Mouse (Mus musculus): ENCODE results near the gene Pax7.

DNA sequence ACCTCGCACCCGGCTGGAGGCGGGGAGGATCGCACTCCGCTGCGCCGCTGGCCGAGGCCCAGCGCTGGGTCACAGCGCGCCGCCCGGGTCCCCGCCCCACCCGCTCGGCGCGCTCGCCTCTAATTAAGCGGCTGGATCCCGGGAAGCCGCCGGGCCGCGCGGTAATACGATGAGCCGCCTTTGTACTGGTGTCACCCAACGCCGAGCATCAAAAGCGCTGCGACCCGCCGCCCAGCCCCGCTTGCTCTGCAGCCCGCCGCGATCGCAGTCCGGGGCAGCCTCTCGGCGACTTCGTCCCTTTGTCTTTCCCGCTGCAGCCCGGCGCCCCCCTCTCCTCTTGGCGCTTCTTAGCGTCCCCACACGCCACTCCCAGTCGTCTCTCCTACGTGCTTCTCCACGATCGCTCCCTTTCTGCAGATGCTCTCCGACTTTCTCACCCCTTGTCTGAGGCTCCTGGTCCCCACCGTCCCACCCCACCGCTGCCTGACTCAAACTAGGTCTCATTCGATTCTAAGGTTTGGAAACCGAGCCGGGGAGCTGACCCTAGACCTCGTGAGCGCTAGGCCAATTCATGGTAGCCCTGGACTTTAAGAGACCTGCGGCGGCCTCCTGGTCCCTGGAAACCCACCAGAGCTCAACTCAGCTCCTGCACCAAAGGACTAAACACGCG lies 11.7 kb downstream of the Pax7 start:
- TF ChIP-seq MYC (IDR thresholded peaks at IDR 0.05; ENCODE audit: low read depth, low read length), result no peak
- no peak for TF ChIP-seq POLR2A (IDR thresholded peaks at IDR 0.05; ENCODE audit: low read depth, low read length)
- no peak for TF ChIP-seq CTCF (conservative IDR thresholded peaks at IDR 0.05 in 1 of 2, IDR thresholded peaks at IDR 0.05 in 1 of 2; ENCODE audit: low read depth in 2 of 2, low read length in 2 of 2)

Measured in CH12.LX (cell line).